Mouse (Mus musculus) liver, embryonic 12.5 days (tissue): Measurements from ENCODE around the gene Carnmt1. TPM values are rescaled to one million over a fixed set of nuclear protein-coding genes. Genes with fewer than 3 reads are reported as not detected.
A peak's percentile ranks its signal among the peaks of the same experiment; 100 is the strongest.

Experiments used
- ATAC-seq: fragments of 200-750 bp; cut with Nextera tagmentation; 2 replicates; pipeline ENCODE4 v1.8.0; 2017; ENCODE audit warnings: moderate number of reproducible peaks, mild to moderate bottlenecking, moderate library complexity
- H3K27ac ChIP-seq: fragments of 300-500 bp; sonication (generic); 2 replicates; pipeline ENCODE4 v1.5.1; 2016; ENCODE audit warnings: mild to moderate bottlenecking
- H3K27me3 ChIP-seq: fragments of 300-500 bp; sonication (generic); replicated peaks from 2 replicates; pipeline ENCODE4 v1.6.1; 2016; ENCODE audit warnings: mild to moderate bottlenecking, moderate library complexity
- H3K36me3 ChIP-seq: fragments of 300-500 bp; sonication (generic); 2 replicates; pipeline ENCODE4 v1.6.1; 2016; ENCODE audit warnings: mild to moderate bottlenecking, moderate library complexity
- H3K4me1 ChIP-seq: fragments of 300-500 bp; sonication (generic); 2 replicates; pipeline ENCODE4 v1.6.1; 2016
- H3K4me2 ChIP-seq: fragments of 300-500 bp; sonication (generic); 2 replicates; pipeline ENCODE4 v1.6.1; 2016; ENCODE audit warnings: mild to moderate bottlenecking, moderate library complexity
- H3K4me3 ChIP-seq: fragments of 300-500 bp; sonication (generic); 2 replicates; pipeline ENCODE4 v1.5.1; 2016; ENCODE audit warnings: mild to moderate bottlenecking, moderate library complexity
- H3K9ac ChIP-seq: fragments of 300-500 bp; sonication (generic); 2 replicates; pipeline ENCODE4 v1.6.1; 2016; ENCODE audit warnings: mild to moderate bottlenecking, moderate library complexity
- H3K9me3 ChIP-seq: fragments of 300-500 bp; sonication (generic); replicated peaks from 2 replicates; pipeline ENCODE4 v1.6.1; 2016; ENCODE audit warnings: mild to moderate bottlenecking, moderate library complexity
- WGBS: fragments of 180-500 bp; shearing (Covaris S2); methylation state at CpG from one replicate; pipeline ENCODE4 v1.1.7; 2016; ENCODE audit not compliant: insufficient replicate concordance; 5-methylcytosine and 5-hydroxymethylcytosine counted together
- polyA plus RNA-seq: library from polyadenylated mRNA; unstranded; fragments of >200 nt; fragmentation: Nextera tagmentation; extraction: Ambion mirVana; gene quantifications from 2 replicates; pipeline ENCODE4 v1.2.1, GENCODE M21; 2016

Gene Carnmt1
- polyA plus RNA-seq, 1 experiment from 2014 or later, result 46.8 TPM

GRCm38 (mm10) chr19:18655999-18656398, 14.6 kb upstream of the Carnmt1 start:
- WGBS, result 73% methylated on average over 7 of the region's 7 CpGs
- Histone ChIP-seq H3K27me3 (no peaks in the 10 kb centered on the region), H3K4me1 (peaks cover 45% of the 10 kb centered on the region), H3K4me2 (no peak overlapping the region), H3K4me3 (no peak overlapping the region), H3K9me3 (no peaks in the 10 kb centered on the region), H3K27ac (no peak overlapping the region), H3K36me3 (no peaks in the 10 kb centered on the region), H3K9ac (no peak overlapping the region)
- no peak for ATAC-seq

GRCm38 (mm10) chr19:18658473-18658872, 12.1 kb upstream of the Carnmt1 start:
- WGBS, result 73% methylated on average over 4 of the region's 4 CpGs
- Histone ChIP-seq H3K9me3 (no peaks in the 10 kb centered on the region), H3K4me3 (no peak overlapping the region), H3K27me3 (no peaks in the 10 kb centered on the region), H3K4me1 (peaks cover 40% of the 10 kb centered on the region), H3K36me3 (no peaks in the 10 kb centered on the region), H3K4me2 (no peak overlapping the region), H3K9ac (no peak overlapping the region), H3K27ac (no peak overlapping the region)
- ATAC-seq, result no peak

- H3K27me3 ChIP-seq, result no peaks in the 10 kb centered on the region
- 60% methylated on average over 1 of the region's 1 CpGs for WGBS
- H3K4me3 ChIP-seq, result no peak overlapping the region
- no peak overlapping the region for H3K9ac ChIP-seq
- H3K4me1 ChIP-seq, result peaks cover 32% of the 10 kb centered on the region
- H3K36me3 ChIP-seq, result no peaks in the 10 kb centered on the region
- no peak overlapping the region for H3K4me2 ChIP-seq
- ATAC-seq, result peak; percentile 76
- no peaks in the 10 kb centered on the region for H3K9me3 ChIP-seq
- H3K27ac ChIP-seq, result 0 out of 2 replicates have a peak overlapping the region, but pooled peaks have one; percentile 20
Observed at GRCm38 (mm10) chr19:18659349-18659748, 11.2 kb upstream of the Carnmt1 start.

GRCm38 (mm10) chr19:18660466-18660865, 10.1 kb upstream of the Carnmt1 start:
- Histone ChIP-seq H3K4me3 (no peak overlapping the region), H3K27ac (no peak overlapping the region), H3K36me3 (no peaks in the 10 kb centered on the region), H3K27me3 (no peaks in the 10 kb centered on the region), H3K4me2 (no peak overlapping the region), H3K4me1 (peaks cover 21% of the 10 kb centered on the region), H3K9ac (no peak overlapping the region), H3K9me3 (no peaks in the 10 kb centered on the region)
- WGBS, result 82% methylated on average over 3 of the region's 3 CpGs
- ATAC-seq, result no peak

GRCm38 (mm10) chr19:18661683-18662082, 8.9 kb upstream of the Carnmt1 start:
- H3K36me3 ChIP-seq, result no peaks in the 10 kb centered on the region
- WGBS, result 24% methylated on average over 1 of the region's 1 CpGs
- H3K9me3 ChIP-seq, result no peaks in the 10 kb centered on the region
- H3K4me2 ChIP-seq, result no peak overlapping the region
- H3K4me1 ChIP-seq, result peaks cover 20% of the 10 kb centered on the region
- H3K4me3 ChIP-seq, result no peak overlapping the region
- H3K27ac ChIP-seq, result no peak overlapping the region
- ATAC-seq, result peak; percentile 65; the same call in 1 of the 2 replicates
- no peak overlapping the region for H3K9ac ChIP-seq
- H3K27me3 ChIP-seq, result no peaks in the 10 kb centered on the region

- Histone ChIP-seq H3K27ac (no peak overlapping the region), H3K27me3 (no peaks in the 10 kb centered on the region), H3K4me3 (no peak overlapping the region), H3K9ac (no peak overlapping the region), H3K4me1 (peaks cover 19% of the 10 kb centered on the region), H3K36me3 (no peaks in the 10 kb centered on the region), H3K9me3 (no peaks in the 10 kb centered on the region), H3K4me2 (no peak overlapping the region)
- 36% methylated on average over 2 of the region's 2 CpGs for WGBS
- ATAC-seq, result no peak
Observed at GRCm38 (mm10) chr19:18663904-18664303, 6.7 kb upstream of the Carnmt1 start.

GRCm38 (mm10) chr19:18666966-18667365, 3.6 kb upstream of the Carnmt1 start:
- no peak overlapping the region for H3K9ac ChIP-seq
- no peak overlapping the region for H3K27ac ChIP-seq
- no peak overlapping the region for H3K4me2 ChIP-seq
- no peak overlapping the region for H3K4me3 ChIP-seq
- H3K9me3 ChIP-seq, result no peaks in the 10 kb centered on the region
- no peaks in the 10 kb centered on the region for H3K36me3 ChIP-seq
- 81% methylated on average over 7 of the region's 7 CpGs for WGBS
- no peaks in the 10 kb centered on the region for H3K27me3 ChIP-seq
- no peak for ATAC-seq
- H3K4me1 ChIP-seq, result peaks cover 15% of the 10 kb centered on the region

GRCm38 (mm10) chr19:18669551-18669950, 1.0 kb upstream of the Carnmt1 start:
- WGBS, result 91% methylated on average over 7 of the region's 7 CpGs
- H3K9me3 ChIP-seq, result no peaks in the 10 kb centered on the region
- H3K9ac ChIP-seq, result no peak overlapping the region
- H3K4me3 ChIP-seq, result no peak overlapping the region
- no peak for ATAC-seq
- H3K4me2 ChIP-seq, result no peak overlapping the region
- H3K4me1 ChIP-seq, result peaks cover 29% of the 10 kb centered on the region
- H3K36me3 ChIP-seq, result peaks cover 4% of the 10 kb centered on the region; the same call in 1 of the 2 replicates
- H3K27ac ChIP-seq, result 0 out of 2 replicates have a peak overlapping the region, but pooled peaks have one; percentile 37
- H3K27me3 ChIP-seq, result no peaks in the 10 kb centered on the region

GRCm38 (mm10) chr19:18671056-18671741, 635 bp downstream of the Carnmt1 start:
- under 1% methylated on average over 50 of the region's 64 CpGs for WGBS
- Histone ChIP-seq H3K27ac (peak overlapping the region; percentile 93), H3K9ac (peak overlapping the region; percentile 91), H3K4me3 (peak overlapping the region; percentile 83), H3K9me3 (no peaks in the 10 kb centered on the region), H3K4me2 (peak overlapping the region; percentile 82), H3K36me3 (peaks cover 4% of the 10 kb centered on the region; the same call in 1 of the 2 replicates), H3K27me3 (no peaks in the 10 kb centered on the region), H3K4me1 (peaks cover 45% of the 10 kb centered on the region)
- peak; percentile 75 for ATAC-seq

GRCm38 (mm10) chr19:18672498-18672897, 1.9 kb downstream of the Carnmt1 start:
- ATAC-seq, result no peak
- WGBS, result 52% methylated on average over 3 of the region's 3 CpGs
- Histone ChIP-seq H3K27ac (peak overlapping the region; percentile 40; the same call in 1 of the 2 replicates), H3K9me3 (no peaks in the 10 kb centered on the region), H3K9ac (peak overlapping the region; percentile 91), H3K27me3 (no peaks in the 10 kb centered on the region), H3K36me3 (peaks cover 4% of the 10 kb centered on the region; the same call in 1 of the 2 replicates), H3K4me3 (peak overlapping the region; percentile 83), H3K4me2 (peak overlapping the region; percentile 82), H3K4me1 (peaks cover 50% of the 10 kb centered on the region)

- peak overlapping the region; percentile 91 for H3K9ac ChIP-seq
Observed at GRCm38 (mm10) chr19:18673116-18673515, 2.6 kb downstream of the Carnmt1 start.

GRCm38 (mm10) chr19:18682142-18682541, 11.6 kb downstream of the Carnmt1 start:
- H3K4me3 ChIP-seq, result no peak overlapping the region
- H3K4me1 ChIP-seq, result peaks cover 18% of the 10 kb centered on the region
- peak overlapping the region; percentile 82 for H3K27ac ChIP-seq
- WGBS, result 7% methylated on average over 4 of the region's 4 CpGs
- H3K9me3 ChIP-seq, result no peaks in the 10 kb centered on the region
- no peak overlapping the region; the same call in 1 of the 2 replicates for H3K4me2 ChIP-seq
- H3K27me3 ChIP-seq, result no peaks in the 10 kb centered on the region
- H3K9ac ChIP-seq, result peak overlapping the region; percentile 27; the same call in 1 of the 2 replicates
- peak; percentile 92 for ATAC-seq
- H3K36me3 ChIP-seq, result peaks cover 37% of the 10 kb centered on the region

More at GRCm38 (mm10) chr19:18673116-18673515, 2.6 kb downstream of the Carnmt1 start:
- Histone ChIP-seq H3K4me2 (peak overlapping the region; percentile 82), H3K4me1 (peaks cover 50% of the 10 kb centered on the region), H3K27ac (peak overlapping the region; percentile 40; the same call in 1 of the 2 replicates), H3K36me3 (peaks cover 6% of the 10 kb centered on the region; the same call in 1 of the 2 replicates), H3K9me3 (no peaks in the 10 kb centered on the region), H3K27me3 (no peaks in the 10 kb centered on the region), H3K4me3 (peak overlapping the region; percentile 83)
- ATAC-seq, result no peak
- 53% methylated on average over 4 of the region's 4 CpGs for WGBS
